Mouse (Mus musculus): Measurements from ENCODE around the gene Ctf2. TPM values are rescaled to one million over a fixed set of nuclear protein-coding genes. Genes with fewer than 3 reads are reported as not detected.
A peak's percentile ranks its signal among the peaks of the same experiment; 100 is the strongest.

Gene Ctf2
- total and polyA plus RNA-seq, 3 experiments, result 0.16 TPM; not detected in 2

DNA sequence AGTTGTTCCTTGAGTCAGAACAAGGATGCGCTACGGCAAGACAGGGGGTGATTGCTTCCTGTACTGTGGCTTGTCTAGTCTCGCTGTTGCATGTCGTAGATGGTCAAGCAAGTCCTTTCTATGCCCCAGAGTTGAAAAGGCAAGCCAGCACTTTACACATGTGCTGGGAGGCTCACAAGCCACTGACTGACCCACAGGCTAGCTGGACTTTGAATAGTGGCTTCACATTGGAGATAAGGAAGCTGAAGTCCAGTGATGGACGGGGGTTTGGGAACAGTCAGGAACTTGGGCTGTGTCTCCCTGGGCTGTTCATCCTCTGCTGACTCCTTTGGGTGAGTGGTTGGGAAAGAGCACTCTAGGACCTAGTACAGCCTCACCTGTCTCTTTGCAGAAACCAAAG is 19.7 kb upstream of the Ctf2 start:
- TF ChIP-seq GATA2 (IDR thresholded peaks at IDR 0.05; ENCODE audit: borderline replicate concordance, low read depth, low read length) (no peak), TAL1 (conservative IDR thresholded peaks at IDR 0.05; ENCODE audit: low read depth, low read length) (no peak), POLR2AphosphoS5 (IDR thresholded peaks at IDR 0.05; ENCODE audit: insufficient replicate concordance, low read depth, low read length) (no peak), CTCF (IDR thresholded peaks at IDR 0.05; ENCODE audit: low read depth, low read length) (no peak), GATA1 (IDR thresholded peaks at IDR 0.05; ENCODE audit: borderline replicate concordance, low read length) (no peak)
- DNase-seq (ENCODE audit: low spot score) (no peak), ATAC-seq (ENCODE audit: extremely low read depth, insufficient number of reproducible peaks, low FRiP score, poor library complexity, severe bottlenecking) (no peak)
- no peaks in the 10 kb centered on the region for H3K9me3 ChIP-seq (replicated peaks)
- H3K4me1 ChIP-seq (ENCODE audit: insufficient read depth, low read depth, low read length), result peaks cover 18% of the 10 kb centered on the region
- H3K36me3 ChIP-seq (replicated peaks), result peaks cover 87% of the 10 kb centered on the region
- H3K4me3 ChIP-seq (ENCODE audit: low read depth, low read length), result no peak overlapping the region
- H3K27me3 ChIP-seq (ENCODE audit: insufficient read depth, low read length), result no peaks in the 10 kb centered on the region

DNA sequence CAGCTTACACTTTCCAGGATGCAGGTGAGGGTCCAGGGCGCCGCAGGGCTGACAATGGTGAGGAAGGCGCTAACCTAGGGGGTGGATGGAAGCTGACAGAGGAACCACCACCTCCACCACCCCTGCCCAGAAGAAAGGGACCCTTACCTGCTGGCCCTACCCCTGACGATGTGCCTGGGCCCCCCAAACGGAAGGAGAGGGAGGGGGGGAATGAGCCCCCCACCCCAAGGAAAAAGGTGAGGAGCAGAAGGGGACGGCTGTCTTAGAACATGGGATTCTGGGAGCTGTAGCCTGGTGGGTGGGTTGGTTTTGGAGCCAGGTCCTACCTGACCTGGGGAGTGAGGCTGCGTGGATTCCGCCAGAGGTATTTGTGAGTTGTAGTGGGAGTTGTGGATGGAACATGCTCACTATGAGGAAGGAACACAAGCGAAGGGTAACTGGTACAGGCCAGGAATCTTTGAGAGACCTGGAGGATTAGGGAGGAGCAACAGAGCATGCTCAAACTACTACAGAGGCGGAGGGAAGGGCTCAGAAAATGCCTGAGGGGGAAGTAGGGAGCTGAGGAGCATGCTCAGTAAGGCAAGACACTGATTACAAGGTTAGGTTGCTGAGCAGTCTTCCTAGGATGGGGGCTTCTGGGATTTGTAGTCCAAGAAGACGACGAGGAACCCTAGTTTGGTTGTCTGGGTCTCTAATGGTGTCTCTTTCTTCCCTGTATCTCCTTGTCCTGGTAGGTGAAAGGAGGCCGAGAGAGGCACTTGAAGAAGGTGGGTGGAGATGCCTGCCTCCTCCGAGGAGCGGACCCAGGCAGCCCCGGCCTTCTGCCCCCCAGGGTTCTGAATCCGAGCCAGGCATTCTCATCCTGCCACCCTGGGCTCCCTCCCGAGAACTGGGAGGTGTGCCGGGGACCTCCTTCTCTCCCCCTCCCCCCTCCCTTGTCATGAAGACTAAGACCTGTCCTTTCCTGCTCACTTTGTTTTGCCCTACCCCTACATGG is 18.5 kb upstream of the Ctf2 start:
- Histone ChIP-seq H3K36me3 (replicated peaks) (peaks cover 75% of the 10 kb centered on the region), H3K4me1 (ENCODE audit: insufficient read depth, low read depth, low read length) (peaks cover 25% of the 10 kb centered on the region), H3K4me3 (ENCODE audit: low read depth, low read length) (no peak overlapping the region), H3K27me3 (ENCODE audit: insufficient read depth, low read length) (no peaks in the 10 kb centered on the region), H3K9me3 (replicated peaks) (no peaks in the 10 kb centered on the region)
- ATAC-seq (ENCODE audit: extremely low read depth, insufficient number of reproducible peaks, low FRiP score, poor library complexity, severe bottlenecking), result no peak
- TF ChIP-seq CTCF (IDR thresholded peaks at IDR 0.05; ENCODE audit: low read depth, low read length) (no peak), GATA2 (IDR thresholded peaks at IDR 0.05; ENCODE audit: borderline replicate concordance, low read depth, low read length) (no peak), GATA1 (IDR thresholded peaks at IDR 0.05; ENCODE audit: borderline replicate concordance, low read length) (no peak), TAL1 (conservative IDR thresholded peaks at IDR 0.05; ENCODE audit: low read depth, low read length) (no peak), POLR2AphosphoS5 (IDR thresholded peaks at IDR 0.05; ENCODE audit: insufficient replicate concordance, low read depth, low read length) (no peak)
- no peak for DNase-seq (ENCODE audit: low spot score)

DNA sequence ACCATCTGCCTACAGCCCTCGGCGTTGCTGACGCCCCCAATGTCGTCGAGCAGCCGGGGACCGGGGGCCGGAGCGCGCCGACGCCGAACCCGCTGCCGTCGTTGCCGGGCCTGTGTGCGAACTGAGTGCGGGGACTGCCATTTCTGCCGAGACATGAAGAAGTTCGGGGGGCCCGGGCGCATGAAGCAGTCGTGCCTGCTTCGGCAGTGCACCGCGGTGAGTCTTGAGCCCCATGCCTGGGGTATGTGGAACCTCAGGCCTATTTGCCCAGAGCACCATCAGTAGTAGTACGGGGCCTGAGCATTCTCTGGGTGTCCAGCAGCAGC is 16.2 kb upstream of the Ctf2 start:
- Histone ChIP-seq H3K27me3 (ENCODE audit: insufficient read depth, low read length) (no peaks in the 10 kb centered on the region), H3K9me3 (replicated peaks) (no peaks in the 10 kb centered on the region), H3K4me3 (ENCODE audit: low read depth, low read length) (no peak overlapping the region), H3K36me3 (replicated peaks) (peaks cover 56% of the 10 kb centered on the region), H3K4me1 (ENCODE audit: insufficient read depth, low read depth, low read length) (peaks cover 39% of the 10 kb centered on the region)
- DNase-seq (ENCODE audit: low spot score) (no peak), ATAC-seq (ENCODE audit: extremely low read depth, insufficient number of reproducible peaks, low FRiP score, poor library complexity, severe bottlenecking) (no peak)
- no peak for TF ChIP-seq CTCF (IDR thresholded peaks at IDR 0.05; ENCODE audit: low read depth, low read length)
- TF ChIP-seq TAL1 (conservative IDR thresholded peaks at IDR 0.05; ENCODE audit: low read depth, low read length), result no peak
- no peak for TF ChIP-seq GATA1 (IDR thresholded peaks at IDR 0.05; ENCODE audit: borderline replicate concordance, low read length)
- no peak for TF ChIP-seq GATA2 (IDR thresholded peaks at IDR 0.05; ENCODE audit: borderline replicate concordance, low read depth, low read length)
- TF ChIP-seq POLR2AphosphoS5 (IDR thresholded peaks at IDR 0.05; ENCODE audit: insufficient replicate concordance, low read depth, low read length), result no peak

DNA sequence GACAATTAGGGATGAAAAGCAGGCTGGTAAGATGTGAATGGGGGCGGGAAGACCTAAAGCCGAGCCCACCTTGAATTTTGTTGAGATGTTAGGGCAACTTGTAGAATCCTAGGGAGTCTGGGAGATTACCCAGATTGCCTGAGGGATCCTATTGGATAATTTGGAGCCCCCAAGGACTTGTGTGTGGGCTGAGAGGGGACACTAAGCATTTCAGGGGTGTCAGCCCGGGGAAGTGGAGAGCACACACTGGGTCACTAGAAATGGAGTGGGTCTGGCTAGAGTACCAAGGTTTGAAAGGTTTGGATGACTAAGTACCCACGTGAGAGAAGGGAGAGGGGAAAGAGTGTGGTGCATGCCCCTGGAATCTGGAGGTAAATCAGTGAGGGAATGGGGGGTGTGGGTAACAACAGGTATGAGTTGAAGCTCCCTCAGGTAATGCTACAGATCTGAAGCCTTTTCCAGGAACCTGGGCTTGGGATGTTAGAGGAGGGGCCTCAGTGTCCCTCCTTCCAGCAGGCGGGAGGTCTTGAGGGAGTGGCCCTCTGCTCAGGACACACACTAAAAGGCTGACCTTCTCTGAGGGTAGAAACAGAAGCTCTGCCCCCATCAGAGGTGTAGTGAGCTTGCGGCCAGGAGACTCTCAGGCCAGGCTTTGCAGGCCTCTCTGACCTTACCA is 15.7 kb upstream of the Ctf2 start:
- ATAC-seq (ENCODE audit: extremely low read depth, insufficient number of reproducible peaks, low FRiP score, poor library complexity, severe bottlenecking) (no peak), DNase-seq (ENCODE audit: low spot score) (no peak)
- Histone ChIP-seq H3K9me3 (replicated peaks) (no peaks in the 10 kb centered on the region), H3K4me3 (ENCODE audit: low read depth, low read length) (no peak overlapping the region; the same call in 1 of the 2 replicates), H3K36me3 (replicated peaks) (peaks cover 51% of the 10 kb centered on the region), H3K27me3 (ENCODE audit: insufficient read depth, low read length) (no peaks in the 10 kb centered on the region), H3K4me1 (ENCODE audit: insufficient read depth, low read depth, low read length) (peaks cover 34% of the 10 kb centered on the region)
- TF ChIP-seq GATA1 (IDR thresholded peaks at IDR 0.05; ENCODE audit: borderline replicate concordance, low read length) (no peak), GATA2 (IDR thresholded peaks at IDR 0.05; ENCODE audit: borderline replicate concordance, low read depth, low read length) (no peak), POLR2AphosphoS5 (IDR thresholded peaks at IDR 0.05; ENCODE audit: insufficient replicate concordance, low read depth, low read length) (no peak), CTCF (IDR thresholded peaks at IDR 0.05; ENCODE audit: low read depth, low read length) (no peak), TAL1 (conservative IDR thresholded peaks at IDR 0.05; ENCODE audit: low read depth, low read length) (no peak)

DNA sequence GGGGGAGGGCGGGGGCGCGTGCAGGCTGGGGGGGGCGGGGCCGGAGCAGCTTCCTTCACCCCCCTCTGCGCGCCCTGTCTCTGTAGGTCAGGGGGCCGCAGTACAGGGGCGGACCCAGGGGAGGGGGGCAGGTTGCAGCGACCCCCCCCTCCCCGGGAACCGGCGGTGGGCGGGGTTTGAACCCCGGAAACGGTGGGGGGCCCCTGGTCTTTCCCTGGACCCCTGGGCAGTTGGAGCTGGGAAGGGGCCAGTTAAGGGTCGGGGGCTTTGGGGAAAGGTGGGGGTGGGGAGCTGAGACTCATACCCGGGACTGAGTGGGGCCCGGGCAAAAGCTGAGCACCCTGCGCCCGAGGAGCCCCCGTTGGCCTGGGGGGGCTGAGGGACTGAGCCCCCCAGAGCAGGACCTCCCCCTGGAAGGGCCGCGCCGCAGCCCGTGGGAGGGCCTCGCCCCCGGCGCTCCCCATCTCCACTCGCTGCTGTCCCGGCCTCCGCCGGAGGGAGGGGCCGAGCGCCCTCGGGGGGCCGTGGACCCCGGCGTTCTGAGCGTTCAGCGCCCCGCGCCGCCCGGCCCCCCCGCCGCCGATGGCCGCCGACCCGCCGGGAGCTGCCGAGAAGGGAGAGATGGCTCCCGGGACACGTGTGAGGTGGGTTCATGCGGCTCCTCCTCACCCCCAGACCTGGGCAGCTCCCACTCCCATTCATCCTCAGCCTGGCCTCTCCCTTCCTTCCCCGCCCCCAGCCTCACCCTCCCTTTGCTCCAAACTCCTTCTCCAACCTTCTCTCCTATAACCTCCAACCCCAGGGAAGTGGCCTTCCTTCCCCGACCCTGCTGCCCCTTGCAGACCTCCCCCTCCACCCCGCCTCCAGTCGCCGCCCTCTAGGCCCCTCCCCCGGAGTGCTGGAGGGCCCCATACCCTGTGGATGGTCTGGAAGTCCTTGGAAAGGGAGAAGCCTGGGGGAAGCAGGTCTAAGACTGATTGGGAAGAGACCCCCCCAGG is 14.8 kb upstream of the Ctf2 start:
- Histone ChIP-seq H3K4me3 (ENCODE audit: low read depth, low read length) (peak overlapping the region; percentile 82), H3K4me1 (ENCODE audit: insufficient read depth, low read depth, low read length) (peaks cover 34% of the 10 kb centered on the region), H3K9me3 (replicated peaks) (no peaks in the 10 kb centered on the region), H3K27me3 (ENCODE audit: insufficient read depth, low read length) (peaks cover 1% of the 10 kb centered on the region; the same call in 1 of the 2 replicates), H3K36me3 (replicated peaks) (peaks cover 43% of the 10 kb centered on the region)
- peak; percentile 60 for DNase-seq (ENCODE audit: low spot score)
- ATAC-seq (ENCODE audit: extremely low read depth, insufficient number of reproducible peaks, low FRiP score, poor library complexity, severe bottlenecking), result no peak
- TF ChIP-seq GATA1 (IDR thresholded peaks at IDR 0.05; ENCODE audit: borderline replicate concordance, low read length) (no peak), TAL1 (conservative IDR thresholded peaks at IDR 0.05; ENCODE audit: low read depth, low read length) (no peak), GATA2 (IDR thresholded peaks at IDR 0.05; ENCODE audit: borderline replicate concordance, low read depth, low read length) (no peak), POLR2AphosphoS5 (IDR thresholded peaks at IDR 0.05; ENCODE audit: insufficient replicate concordance, low read depth, low read length) (no peak), CTCF (IDR thresholded peaks at IDR 0.05; ENCODE audit: low read depth, low read length) (no peak)

Measured in G1E (cell line).